Mouse (Mus musculus) embryonic facial prominence, embryonic 15.5 days (tissue): ENCODE measurements around the gene Orc5. TPM values are rescaled to one million over a fixed set of nuclear protein-coding genes. Genes with fewer than 3 reads are reported as not detected.

Experiments used
- ATAC-seq: fragments of 200-750 bp; cut with Nextera tagmentation; 2 replicates; pipeline ENCODE4 v1.8.0; 2017; ENCODE audit warnings: low read depth, moderate TSS enrichment; ENCODE audit not compliant: insufficient number of reproducible peaks, low FRiP score, low TSS enrichment
- H3K27ac ChIP-seq: fragments of 300-500 bp; sonication (generic); replicated peaks from 2 replicates; pipeline ENCODE4 v1.5.1; 2015; ENCODE audit warnings: mild to moderate bottlenecking, inconsistent platforms
- H3K27me3 ChIP-seq: fragments of 300-500 bp; sonication (generic); 2 replicates; pipeline ENCODE4 v1.6.1; 2015; ENCODE audit warnings: inconsistent platforms
- H3K36me3 ChIP-seq: fragments of 300-500 bp; sonication (generic); 2 replicates; pipeline ENCODE4 v1.6.1; 2015; ENCODE audit warnings: mild to moderate bottlenecking, inconsistent platforms
- H3K4me1 ChIP-seq: fragments of 300-500 bp; sonication (generic); 2 replicates; pipeline ENCODE4 v1.6.1; 2015; ENCODE audit warnings: inconsistent platforms
- H3K4me2 ChIP-seq: fragments of 300-500 bp; sonication (generic); replicated peaks from 2 replicates; pipeline ENCODE4 v1.6.1; 2015; ENCODE audit warnings: mild to moderate bottlenecking, inconsistent platforms
- H3K4me3 ChIP-seq: fragments of 300-500 bp; sonication (generic); replicated peaks from 2 replicates; pipeline ENCODE4 v1.5.1; 2015; ENCODE audit warnings: mild to moderate bottlenecking, inconsistent platforms
- H3K9ac ChIP-seq: fragments of 300-500 bp; sonication (generic); 2 replicates; pipeline ENCODE4 v1.6.1; 2015; ENCODE audit warnings: inconsistent platforms
- H3K9me3 ChIP-seq: fragments of 300-500 bp; sonication (generic); replicated peaks from 2 replicates; pipeline ENCODE4 v1.6.1; 2016; ENCODE audit warnings: inconsistent platforms
- WGBS: fragments of 180-500 bp; shearing (Covaris S2); methylation state at CpG from one replicate; pipeline ENCODE4 v1.1.7; 2015; 5-methylcytosine and 5-hydroxymethylcytosine counted together
- polyA plus RNA-seq: library from polyadenylated mRNA; unstranded; fragments of >200 nt; fragmentation: Nextera tagmentation; extraction: Ambion mirVana; gene quantifications from 2 replicates; pipeline ENCODE4 v1.2.1, GENCODE M21; 2015

Orc5 gene
- 30.3 and 32.7 TPM in 2 replicates for polyA plus RNA-seq

DNA sequence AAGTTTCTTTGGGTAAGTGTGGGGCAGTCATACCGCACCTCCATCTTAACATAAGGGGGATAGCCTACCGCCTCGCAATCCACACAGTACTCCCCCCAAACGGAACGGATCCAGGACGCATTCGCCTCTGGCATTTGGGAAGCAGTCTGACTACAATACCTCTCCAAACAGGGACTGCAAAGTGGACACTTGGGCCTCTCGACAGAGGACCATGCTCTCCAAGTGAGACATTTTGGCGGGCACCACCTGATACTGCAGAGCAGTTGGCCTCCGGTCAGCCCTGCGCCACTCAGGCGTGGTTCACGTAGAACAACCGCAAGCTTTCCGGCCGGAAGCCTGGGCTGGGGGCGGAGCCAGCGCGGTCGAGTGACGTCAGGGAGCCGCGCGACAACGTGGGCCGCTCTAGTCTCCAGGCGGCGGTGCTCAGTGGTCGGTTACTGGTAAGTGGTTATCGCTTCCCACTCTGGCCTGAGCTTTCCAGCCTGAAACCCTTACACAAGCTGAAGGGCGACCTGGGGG lies at the start of gene Orc5:
Orc5 (minus strand) TSS at position 397 of the 519 bp plus-strand sequence.
- H3K9me3 ChIP-seq, result no peaks in the 10 kb centered on the region
- peak within 1 kb of the TSS; percentile 62 for H3K4me2 ChIP-seq
- no peaks in the 10 kb centered on the region for H3K27me3 ChIP-seq
- peak within 1 kb of the TSS; percentile 57 for H3K4me3 ChIP-seq
- H3K27ac ChIP-seq, result peak within 1 kb of the TSS; percentile 81
- peak; percentile 98 for ATAC-seq
- under 1% methylated on average over 31 of the region's 31 CpGs for WGBS
- peaks cover 5% of the 10 kb centered on the region for H3K4me1 ChIP-seq
- peaks cover 15% of the 10 kb centered on the region for H3K36me3 ChIP-seq
- H3K9ac ChIP-seq, result peak within 1 kb of the TSS; percentile 40

GRCm38 (mm10) chr5:22596981-22597380 lies 46.8 kb upstream of the Orc5 start:
- Histone ChIP-seq H3K4me1 (no peaks in the 10 kb centered on the region), H3K27ac (no peak overlapping the region), H3K9me3 (no peaks in the 10 kb centered on the region), H3K36me3 (no peaks in the 10 kb centered on the region), H3K4me2 (no peak overlapping the region), H3K27me3 (no peaks in the 10 kb centered on the region), H3K4me3 (no peak overlapping the region), H3K9ac (no peak overlapping the region)
- 91% methylated on average over 4 of the region's 4 CpGs for WGBS
- no peak for ATAC-seq

- no peaks in the 10 kb centered on the region for H3K4me1 ChIP-seq
- no peak overlapping the region for H3K9ac ChIP-seq
- H3K4me2 ChIP-seq, result no peak overlapping the region
- H3K4me3 ChIP-seq, result no peak overlapping the region
- H3K27ac ChIP-seq, result no peak overlapping the region
- WGBS, result 71% methylated on average over 1 of the region's 1 CpGs
- H3K36me3 ChIP-seq, result no peaks in the 10 kb centered on the region
- H3K9me3 ChIP-seq, result no peaks in the 10 kb centered on the region
- ATAC-seq, result no peak
- no peaks in the 10 kb centered on the region for H3K27me3 ChIP-seq
Measured at GRCm38 (mm10) chr5:22589370-22589966, 39.2 kb upstream of the Orc5 start.

GRCm38 (mm10) chr5:22587492-22587891 lies 37.3 kb upstream of the Orc5 start:
- Histone ChIP-seq H3K27ac (no peak overlapping the region), H3K27me3 (no peaks in the 10 kb centered on the region), H3K9ac (no peak overlapping the region), H3K9me3 (no peaks in the 10 kb centered on the region), H3K4me3 (no peak overlapping the region), H3K36me3 (no peaks in the 10 kb centered on the region), H3K4me2 (no peak overlapping the region), H3K4me1 (no peaks in the 10 kb centered on the region)
- no peak for ATAC-seq
- WGBS, result 63% methylated on average over 1 of the region's 1 CpGs

GRCm38 (mm10) chr5:22584556-22584955 lies 34.3 kb upstream of the Orc5 start:
- Histone ChIP-seq H3K9ac (no peak overlapping the region), H3K4me2 (no peak overlapping the region), H3K27ac (no peak overlapping the region), H3K4me3 (no peak overlapping the region), H3K36me3 (no peaks in the 10 kb centered on the region), H3K4me1 (no peaks in the 10 kb centered on the region), H3K9me3 (no peaks in the 10 kb centered on the region), H3K27me3 (no peaks in the 10 kb centered on the region)
- 49% methylated on average over 2 of the region's 2 CpGs for WGBS
- no peak for ATAC-seq

GRCm38 (mm10) chr5:22578011-22578410 lies 27.8 kb upstream of the Orc5 start:
- Histone ChIP-seq H3K9me3 (no peaks in the 10 kb centered on the region), H3K36me3 (no peaks in the 10 kb centered on the region), H3K27ac (no peak overlapping the region), H3K27me3 (no peaks in the 10 kb centered on the region), H3K4me3 (no peak overlapping the region), H3K4me1 (no peaks in the 10 kb centered on the region), H3K9ac (no peak overlapping the region), H3K4me2 (no peak overlapping the region)
- no peak for ATAC-seq
- WGBS, result 45% methylated on average over 3 of the region's 3 CpGs

DNA sequence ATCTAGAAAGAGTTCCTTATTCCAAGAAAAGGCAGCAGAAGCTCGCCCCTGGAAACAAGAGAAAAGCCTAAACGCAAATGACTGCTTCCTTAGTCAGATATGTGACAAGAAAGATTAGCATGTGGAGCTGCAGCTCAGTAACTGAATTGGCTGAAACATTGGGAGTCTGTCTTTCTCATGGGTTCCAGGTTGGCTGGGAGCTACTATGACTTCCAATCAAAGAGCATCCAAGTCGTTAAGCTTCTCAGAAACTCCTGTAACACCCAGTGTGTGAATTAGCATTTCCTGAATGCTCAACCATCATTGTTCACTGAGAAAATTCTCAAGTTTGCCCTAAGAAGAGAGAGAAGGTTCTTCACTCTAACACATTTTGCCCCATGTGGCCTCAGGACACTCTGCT lies 24.5 kb upstream of the Orc5 start:
- no peaks in the 10 kb centered on the region for H3K4me1 ChIP-seq
- H3K36me3 ChIP-seq, result no peaks in the 10 kb centered on the region
- no peak overlapping the region for H3K4me2 ChIP-seq
- no peaks in the 10 kb centered on the region for H3K27me3 ChIP-seq
- ATAC-seq, result no peak
- no peak overlapping the region for H3K27ac ChIP-seq
- 52% methylated on average over 3 of the region's 3 CpGs for WGBS
- H3K9me3 ChIP-seq, result no peaks in the 10 kb centered on the region
- no peak overlapping the region for H3K9ac ChIP-seq
- no peak overlapping the region for H3K4me3 ChIP-seq

GRCm38 (mm10) chr5:22574161-22574560 lies 23.9 kb upstream of the Orc5 start:
- 45% methylated on average over 1 of the region's 1 CpGs for WGBS
- ATAC-seq, result no peak
- Histone ChIP-seq H3K9me3 (no peaks in the 10 kb centered on the region), H3K4me3 (no peak overlapping the region), H3K4me1 (no peaks in the 10 kb centered on the region), H3K27ac (no peak overlapping the region), H3K4me2 (no peak overlapping the region), H3K9ac (no peak overlapping the region), H3K36me3 (no peaks in the 10 kb centered on the region), H3K27me3 (no peaks in the 10 kb centered on the region)

- H3K4me1 ChIP-seq, result no peaks in the 10 kb centered on the region
- no peak for ATAC-seq
- H3K4me3 ChIP-seq, result no peak overlapping the region
- no peak overlapping the region for H3K4me2 ChIP-seq
- H3K27me3 ChIP-seq, result no peaks in the 10 kb centered on the region
- no peaks in the 10 kb centered on the region for H3K36me3 ChIP-seq
- 39% methylated on average over 2 of the region's 2 CpGs for WGBS
- no peak overlapping the region for H3K27ac ChIP-seq
- H3K9ac ChIP-seq, result no peak overlapping the region
- H3K9me3 ChIP-seq, result no peaks in the 10 kb centered on the region
Measured at GRCm38 (mm10) chr5:22573696-22574095, 23.5 kb upstream of the Orc5 start.

DNA sequence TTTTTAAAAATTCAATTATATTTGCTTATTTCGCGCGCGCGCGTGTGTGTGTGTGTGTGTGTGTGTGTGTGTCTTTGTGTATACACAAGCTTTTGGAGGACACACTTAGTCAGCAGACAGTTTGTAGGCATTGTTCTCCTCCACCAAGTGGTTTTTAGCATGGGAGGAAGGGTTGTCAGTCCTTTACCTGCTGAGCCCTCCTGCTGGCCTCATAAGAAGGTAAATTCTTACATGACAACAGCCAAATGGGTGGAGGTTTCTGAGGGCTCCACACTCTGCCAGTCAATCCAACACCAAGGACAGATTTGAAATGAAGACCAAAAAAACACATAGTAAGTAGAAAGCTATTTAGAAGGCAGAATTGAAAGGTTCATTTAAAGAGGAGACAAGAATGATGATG lies 22.7 kb upstream of the Orc5 start:
- H3K36me3 ChIP-seq, result no peaks in the 10 kb centered on the region
- no peak overlapping the region for H3K9ac ChIP-seq
- H3K4me3 ChIP-seq, result no peak overlapping the region
- H3K27ac ChIP-seq, result no peak overlapping the region
- no peak for ATAC-seq
- 92% methylated on average over 6 of the region's 6 CpGs for WGBS
- H3K4me1 ChIP-seq, result no peaks in the 10 kb centered on the region
- H3K9me3 ChIP-seq, result no peaks in the 10 kb centered on the region
- H3K27me3 ChIP-seq, result no peaks in the 10 kb centered on the region
- no peak overlapping the region for H3K4me2 ChIP-seq

DNA sequence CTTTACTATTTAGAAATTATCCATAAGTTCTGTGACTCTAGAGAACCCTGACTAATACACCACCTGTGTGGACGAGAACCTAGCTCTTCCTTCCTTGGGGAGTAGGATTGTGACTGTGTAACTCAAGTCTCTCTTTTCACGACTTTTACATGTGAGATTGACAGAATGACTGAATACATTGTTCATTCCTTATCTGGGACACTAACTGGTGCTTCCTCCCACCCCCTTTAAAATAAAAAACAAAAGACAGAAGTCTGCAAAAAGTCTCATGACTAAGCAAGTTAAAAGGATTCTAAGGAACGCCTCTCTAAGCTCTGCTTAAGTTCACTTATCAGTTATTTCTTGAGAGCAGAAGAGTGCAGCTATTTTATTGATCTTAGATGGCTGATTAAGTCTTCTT lies 22.2 kb upstream of the Orc5 start:
- Histone ChIP-seq H3K4me3 (no peak overlapping the region), H3K36me3 (no peaks in the 10 kb centered on the region), H3K27ac (no peak overlapping the region), H3K27me3 (no peaks in the 10 kb centered on the region), H3K4me1 (no peaks in the 10 kb centered on the region), H3K4me2 (no peak overlapping the region), H3K9me3 (no peaks in the 10 kb centered on the region), H3K9ac (no peak overlapping the region)
- ATAC-seq, result no peak
- WGBS, result 72% methylated on average over 3 of the region's 3 CpGs

DNA sequence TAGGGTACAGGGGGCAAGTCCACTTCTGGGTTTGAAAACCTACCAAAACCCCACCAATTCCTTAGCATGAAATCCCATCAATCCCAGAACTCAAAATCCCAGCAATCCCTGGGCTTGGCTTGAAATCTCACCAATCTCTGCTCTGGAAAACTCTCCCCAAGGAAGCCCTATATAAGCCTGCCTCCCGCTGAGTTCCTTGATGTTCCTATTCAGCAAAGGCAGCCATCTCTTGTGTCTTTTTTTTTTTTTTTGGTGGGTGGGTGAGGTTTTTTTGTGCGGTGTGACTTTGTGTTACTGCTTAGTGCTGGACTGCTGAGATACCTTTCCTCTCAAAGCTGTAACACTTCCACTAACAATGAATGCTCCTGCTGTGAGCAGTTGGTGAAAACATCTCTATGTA lies 15.5 kb upstream of the Orc5 start:
- Histone ChIP-seq H3K36me3 (0 out of 2 replicates have a peak, but pooled peaks cover 1% of the 10 kb centered on the region), H3K4me1 (no peaks in the 10 kb centered on the region), H3K9ac (no peak overlapping the region), H3K27me3 (no peaks in the 10 kb centered on the region), H3K9me3 (no peaks in the 10 kb centered on the region), H3K4me3 (no peak overlapping the region), H3K27ac (no peak overlapping the region), H3K4me2 (no peak overlapping the region)
- WGBS, result 83% methylated on average over 2 of the region's 2 CpGs
- no peak for ATAC-seq
